Mouse (Mus musculus): ENCODE data around the gene Ctrb1. TPM values are rescaled to one million over a fixed set of nuclear protein-coding genes. Genes with fewer than 3 reads are reported as not detected.

Ctrb1 gene
- polyA plus RNA-seq, 1 experiment = 85.4 TPM

GRCm38 (mm10) chr8:111699035-111699434, 8.2 kb upstream of the Ctrb1 start:
- H3ac ChIP-seq (ENCODE audit: control insufficient read depth, insufficient read length) = no peak overlapping the region
- no peak overlapping the region for H3K4me3 ChIP-seq
- H3K27me3 ChIP-seq (ENCODE audit: control insufficient read depth, insufficient read depth, insufficient read length) = no peaks in the 10 kb centered on the region
- H3K4me2 ChIP-seq (ENCODE audit: low read depth) = no peak overlapping the region
- H3K36me3 ChIP-seq (ENCODE audit: control insufficient read depth, insufficient read depth) = no peaks in the 10 kb centered on the region
- TF ChIP-seq E2F4 (IDR thresholded peaks at IDR 0.05; ENCODE audit: insufficient read depth) = no peak
- peak; percentile 8 to 82 (median 50) for TF ChIP-seq MYOD1 (IDR thresholded peaks at IDR 0.05; ENCODE audit: control insufficient read depth in 1 of 3, insufficient read length in 2 of 3, low read depth in 2 of 3)
- TF ChIP-seq TCF3 (IDR thresholded peaks at IDR 0.05; ENCODE audit: insufficient read length, low read depth) = peak; percentile 48
- TF ChIP-seq REST (IDR thresholded peaks at IDR 0.05; ENCODE audit: insufficient read depth, insufficient read length) = no peak
- no peak for TF ChIP-seq POLR2AphosphoS2 (IDR thresholded peaks at IDR 0.05; ENCODE audit: insufficient read length, low read depth)
- TF ChIP-seq TCF12 (IDR thresholded peaks at IDR 0.05; ENCODE audit: insufficient read depth, poor library complexity, severe bottlenecking) = peak; percentile 58
- TF ChIP-seq MYOG (IDR thresholded peaks at IDR 0.05; ENCODE audit: control insufficient read depth in 1 of 3, insufficient read depth in 1 of 3, insufficient read length in 2 of 3, low read depth in 2 of 3) = peak; percentile 32 to 82 (median 46)
- no peak for TF ChIP-seq MAX (IDR thresholded peaks at IDR 0.05; ENCODE audit: low read depth)
- H3K79me2 ChIP-seq (ENCODE audit: control insufficient read depth, insufficient read depth) = no peaks in the 10 kb centered on the region

GRCm38 (mm10) chr8:111697655-111698054, 6.8 kb upstream of the Ctrb1 start:
- no peaks in the 10 kb centered on the region for H3K27me3 ChIP-seq (ENCODE audit: control insufficient read depth, insufficient read depth, insufficient read length)
- TF ChIP-seq USF1 (IDR thresholded peaks at IDR 0.05; ENCODE audit: low read depth) (no peak), SRF (IDR thresholded peaks at IDR 0.05; ENCODE audit: control insufficient read depth, insufficient read length, low read depth) (no peak), POLR2A (IDR thresholded peaks at IDR 0.05; ENCODE audit: insufficient read length, low read depth) (no peak), REST (IDR thresholded peaks at IDR 0.05; ENCODE audit: insufficient read depth, insufficient read length) (no peak), E2F4 (IDR thresholded peaks at IDR 0.05; ENCODE audit: insufficient read depth) (no peak), CEBPB (IDR thresholded peaks at IDR 0.05; ENCODE audit: insufficient read depth, poor library complexity, severe bottlenecking) (no peak), TCF12 (IDR thresholded peaks at IDR 0.05; ENCODE audit: insufficient read depth, poor library complexity, severe bottlenecking) (no peak), MAX (IDR thresholded peaks at IDR 0.05; ENCODE audit: low read depth) (no peak), TCF3 (IDR thresholded peaks at IDR 0.05; ENCODE audit: insufficient read length, low read depth) (no peak), MYOG (IDR thresholded peaks at IDR 0.05; ENCODE audit: control insufficient read depth in 1 of 3, insufficient read depth in 1 of 3, insufficient read length in 2 of 3, low read depth in 2 of 3) (no peak), POLR2AphosphoS2 (IDR thresholded peaks at IDR 0.05; ENCODE audit: insufficient read length, low read depth) (no peak), MYOD1 (IDR thresholded peaks at IDR 0.05; ENCODE audit: control insufficient read depth in 1 of 3, insufficient read length in 2 of 3, low read depth in 2 of 3) (no peak)

GRCm38 (mm10) chr8:111695441-111695840, 4.6 kb upstream of the Ctrb1 start:
- TF ChIP-seq MAX (IDR thresholded peaks at IDR 0.05; ENCODE audit: low read depth) (no peak), USF1 (IDR thresholded peaks at IDR 0.05; ENCODE audit: low read depth) (no peak), SRF (IDR thresholded peaks at IDR 0.05; ENCODE audit: control insufficient read depth, insufficient read length, low read depth) (no peak), CEBPB (IDR thresholded peaks at IDR 0.05; ENCODE audit: insufficient read depth, poor library complexity, severe bottlenecking) (no peak), POLR2AphosphoS2 (IDR thresholded peaks at IDR 0.05; ENCODE audit: insufficient read length, low read depth) (no peak), E2F4 (IDR thresholded peaks at IDR 0.05; ENCODE audit: insufficient read depth) (no peak), REST (IDR thresholded peaks at IDR 0.05; ENCODE audit: insufficient read depth, insufficient read length) (no peak), TCF3 (IDR thresholded peaks at IDR 0.05; ENCODE audit: insufficient read length, low read depth) (peak; percentile 12), POLR2A (IDR thresholded peaks at IDR 0.05; ENCODE audit: insufficient read length, low read depth) (no peak), MYOG (IDR thresholded peaks at IDR 0.05; ENCODE audit: control insufficient read depth in 1 of 3, insufficient read depth in 1 of 3, insufficient read length in 2 of 3, low read depth in 2 of 3) (peak in 2 of 3 experiments; percentile 36 to 81), TCF12 (IDR thresholded peaks at IDR 0.05; ENCODE audit: insufficient read depth, poor library complexity, severe bottlenecking) (peak; percentile 67), MYOD1 (IDR thresholded peaks at IDR 0.05; ENCODE audit: control insufficient read depth in 1 of 3, insufficient read length in 2 of 3, low read depth in 2 of 3) (peak in 2 of 3 experiments; percentile 56 to 67)
- Histone ChIP-seq H3K4me3 (no peak overlapping the region), H3K27me3 (ENCODE audit: control insufficient read depth, insufficient read depth, insufficient read length) (no peaks in the 10 kb centered on the region), H3K36me3 (ENCODE audit: control insufficient read depth, insufficient read depth) (no peaks in the 10 kb centered on the region), H3K79me2 (ENCODE audit: control insufficient read depth, insufficient read depth) (no peaks in the 10 kb centered on the region), H3K4me2 (ENCODE audit: low read depth) (peak overlapping the region; percentile 38), H3ac (ENCODE audit: control insufficient read depth, insufficient read length) (no peak overlapping the region)

More at GRCm38 (mm10) chr8:111697655-111698054, 6.8 kb upstream of the Ctrb1 start:
- Histone ChIP-seq H3K4me3 (no peak overlapping the region), H3K36me3 (ENCODE audit: control insufficient read depth, insufficient read depth) (no peaks in the 10 kb centered on the region), H3ac (ENCODE audit: control insufficient read depth, insufficient read length) (no peak overlapping the region), H3K4me2 (ENCODE audit: low read depth) (no peak overlapping the region), H3K79me2 (ENCODE audit: control insufficient read depth, insufficient read depth) (no peaks in the 10 kb centered on the region)

GRCm38 (mm10) chr8:111693261-111693741, 2.5 kb upstream of the Ctrb1 start:
- no peak overlapping the region for H3K4me2 ChIP-seq (ENCODE audit: low read depth)
- H3K4me3 ChIP-seq = no peak overlapping the region
- no peak for TF ChIP-seq CEBPB (IDR thresholded peaks at IDR 0.05; ENCODE audit: insufficient read depth, poor library complexity, severe bottlenecking)
- TF ChIP-seq REST (IDR thresholded peaks at IDR 0.05; ENCODE audit: insufficient read depth, insufficient read length) = no peak
- no peak for TF ChIP-seq POLR2A (IDR thresholded peaks at IDR 0.05; ENCODE audit: insufficient read length, low read depth)
- peak in 2 of 3 experiments; percentile 65 to 80 for TF ChIP-seq MYOD1 (IDR thresholded peaks at IDR 0.05; ENCODE audit: control insufficient read depth in 1 of 3, insufficient read length in 2 of 3, low read depth in 2 of 3)
- TF ChIP-seq MAX (IDR thresholded peaks at IDR 0.05; ENCODE audit: low read depth) = no peak
- TF ChIP-seq SRF (IDR thresholded peaks at IDR 0.05; ENCODE audit: control insufficient read depth, insufficient read length, low read depth) = no peak
- no peak for TF ChIP-seq TCF12 (IDR thresholded peaks at IDR 0.05; ENCODE audit: insufficient read depth, poor library complexity, severe bottlenecking)
- TF ChIP-seq MYOG (IDR thresholded peaks at IDR 0.05; ENCODE audit: control insufficient read depth in 1 of 3, insufficient read depth in 1 of 3, insufficient read length in 2 of 3, low read depth in 2 of 3) = peak in 2 of 3 experiments; percentile 48 to 74
- H3ac ChIP-seq (ENCODE audit: control insufficient read depth, insufficient read length) = no peak overlapping the region
- no peaks in the 10 kb centered on the region for H3K27me3 ChIP-seq (ENCODE audit: control insufficient read depth, insufficient read depth, insufficient read length)
- H3K79me2 ChIP-seq (ENCODE audit: control insufficient read depth, insufficient read depth) = no peaks in the 10 kb centered on the region
- no peaks in the 10 kb centered on the region for H3K36me3 ChIP-seq (ENCODE audit: control insufficient read depth, insufficient read depth)
